Mouse (Mus musculus): ENCODE measurements around the gene Pank3. TPM values are rescaled to one million over a fixed set of nuclear protein-coding genes. Genes with fewer than 3 reads are reported as not detected.

The Pank3 gene
- total and polyA plus RNA-seq, 3 experiments = 12.0 to 20.7 (median 19.6) TPM

DNA sequence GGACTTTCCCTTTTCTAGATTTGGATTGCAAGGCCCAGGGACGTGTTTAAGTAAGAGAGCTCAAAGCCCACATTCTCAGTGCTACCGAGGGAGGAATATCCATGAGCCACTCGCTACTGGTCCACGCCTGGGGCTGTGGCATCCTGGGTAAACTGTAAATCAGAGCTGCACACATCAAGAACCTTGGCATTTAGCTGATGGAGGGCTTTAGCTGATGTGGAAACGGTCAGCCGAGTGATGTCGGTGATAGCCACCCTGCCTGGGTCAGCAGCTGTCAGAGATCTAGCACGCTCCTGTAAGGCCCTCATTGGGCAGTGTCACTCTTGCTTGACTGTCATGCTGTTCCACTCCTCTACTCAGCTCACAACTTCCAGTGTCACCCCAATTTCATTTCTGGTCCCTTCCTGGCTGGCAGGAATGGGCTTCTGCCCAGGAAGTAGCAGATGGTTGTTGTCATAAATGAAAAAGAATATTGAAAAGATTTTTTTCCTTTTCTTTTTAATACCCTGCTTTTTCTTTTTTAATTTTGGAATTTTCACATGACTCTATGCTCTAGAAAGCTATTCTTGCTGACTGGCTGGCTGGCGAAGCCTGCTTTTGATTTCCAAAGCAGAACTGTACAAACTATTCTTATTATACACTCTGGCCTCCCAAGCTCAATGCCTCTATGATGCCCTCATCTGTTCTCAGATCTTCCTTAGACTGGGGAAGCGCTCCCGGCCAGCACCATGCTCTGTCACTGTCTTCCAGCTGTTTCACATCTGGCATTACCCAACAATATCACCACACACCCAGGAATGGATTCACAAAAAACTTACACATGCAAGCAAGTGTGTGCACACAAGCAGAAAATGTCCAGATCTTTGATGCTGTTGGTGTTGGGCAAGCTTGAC, 12.6 kb upstream of the Pank3 start:
- H3K36me3 ChIP-seq (ENCODE audit: control insufficient read depth in 1 of 2, insufficient read depth in 2 of 2, low read length in 2 of 2) = no peaks in the 10 kb centered on the region
- peaks cover 13% of the 10 kb centered on the region in 2 experiments for H3K27me3 ChIP-seq (ENCODE audit: control insufficient read depth in 1 of 2, insufficient read depth in 2 of 2, low read length in 2 of 2)
- H3K9me3 ChIP-seq (replicated peaks; ENCODE audit: insufficient read depth, low read length) = no peaks in the 10 kb centered on the region
- H3K4me1 ChIP-seq (ENCODE audit: control insufficient read depth in 1 of 2, insufficient read depth in 2 of 2, low read length in 2 of 2) = no peaks in the 10 kb centered on the region
- H3K27ac ChIP-seq (ENCODE audit: control insufficient read depth, low read depth, low read length) = no peak overlapping the region
- no peak for DNase-seq (ENCODE audit: low read depth, low spot score)
- no peak overlapping the region for H3K9ac ChIP-seq (ENCODE audit: control insufficient read depth, low read depth, low read length, poor library complexity, severe bottlenecking)
- no peaks in the 10 kb centered on the region for H3K79me2 ChIP-seq (ENCODE audit: control insufficient read depth, insufficient read depth, low read length, poor library complexity)
- no peak overlapping the region for H3K4me3 ChIP-seq (ENCODE audit: control insufficient read depth in 1 of 2, insufficient read depth in 1 of 2, low read depth in 2 of 2, low read length in 2 of 2)
- no peak for TF ChIP-seq KAT2A (conservative IDR thresholded peaks at IDR 0.05; ENCODE audit: low read depth, low read length)
- no peak for TF ChIP-seq NRF1 (IDR thresholded peaks at IDR 0.05; ENCODE audit: insufficient read depth, low read depth, low read length, poor library complexity, severe bottlenecking)
- no peak for TF ChIP-seq MEF2A (IDR thresholded peaks at IDR 0.05; ENCODE audit: extremely low read depth, insufficient replicate concordance, low read depth, low read length, poor library complexity, severe bottlenecking)
- TF ChIP-seq USF2 (IDR thresholded peaks at IDR 0.05; ENCODE audit: borderline replicate concordance in 1 of 2, insufficient read depth in 1 of 2, low read depth in 1 of 2, low read length in 2 of 2) = no peak
- no peak for TF ChIP-seq ZKSCAN1 (IDR thresholded peaks at IDR 0.05; ENCODE audit: low read depth, low read length)
- TF ChIP-seq RCOR1 (IDR thresholded peaks at IDR 0.05; ENCODE audit: low read depth, low read length) = no peak
- no peak for TF ChIP-seq ZMIZ1 (IDR thresholded peaks at IDR 0.05; ENCODE audit: low read depth, low read length)
- TF ChIP-seq ZC3H11A (IDR thresholded peaks at IDR 0.05; ENCODE audit: low read depth, low read length) = no peak
- no peak for TF ChIP-seq UBTF (IDR thresholded peaks at IDR 0.05; ENCODE audit: borderline replicate concordance, insufficient read depth, low read depth, low read length)
- no peak for TF ChIP-seq MAX (IDR thresholded peaks at IDR 0.05; ENCODE audit: low read length)
- no peak for TF ChIP-seq POLR2AphosphoS2 (IDR thresholded peaks at IDR 0.05; ENCODE audit: low read length)
- TF ChIP-seq ELF1 (IDR thresholded peaks at IDR 0.05; ENCODE audit: low read depth, low read length) = no peak

DNA sequence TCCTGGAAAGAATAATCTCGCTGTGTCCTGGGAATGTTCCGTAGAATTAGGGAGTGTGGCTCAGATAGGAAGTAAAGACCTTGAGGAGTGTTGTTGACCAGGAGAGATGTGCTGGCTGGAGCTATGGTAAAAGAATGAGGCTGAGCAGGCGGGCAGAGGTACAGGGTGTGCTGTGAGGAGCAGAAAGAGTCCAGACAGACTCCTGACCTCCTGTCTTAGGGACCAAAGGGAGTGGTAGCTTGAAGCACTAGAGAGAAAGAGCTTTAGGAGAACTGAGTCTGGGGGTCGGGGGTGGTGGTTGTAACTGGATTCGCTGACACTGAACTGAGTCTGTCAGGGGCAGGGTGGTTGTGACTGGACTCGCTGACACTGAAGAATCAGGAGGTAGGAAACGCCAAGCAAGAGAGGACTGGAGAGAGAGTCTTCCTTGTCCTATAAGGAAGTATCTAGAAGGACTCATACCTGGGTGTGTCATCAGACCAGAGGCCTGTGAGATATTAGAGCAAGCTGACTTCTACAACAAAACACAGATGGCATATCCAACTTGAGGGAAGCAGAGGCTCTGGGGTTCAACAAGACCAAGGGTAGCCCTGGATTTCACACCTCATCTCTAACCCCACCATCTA, 9.2 kb upstream of the Pank3 start:
- TF ChIP-seq ZMIZ1 (IDR thresholded peaks at IDR 0.05; ENCODE audit: low read depth, low read length) (no peak), GABPA (IDR thresholded peaks at IDR 0.05; ENCODE audit: low read depth, low read length) (no peak), ZKSCAN1 (IDR thresholded peaks at IDR 0.05; ENCODE audit: low read depth, low read length) (no peak), POLR2A (IDR thresholded peaks at IDR 0.05; ENCODE audit: control insufficient read depth in 1 of 2, insufficient read depth in 1 of 2, low read depth in 1 of 2, low read length in 2 of 2, poor library complexity in 1 of 2) (no peak), MAZ (IDR thresholded peaks at IDR 0.05; ENCODE audit: low read depth, low read length) (no peak), UBTF (IDR thresholded peaks at IDR 0.05; ENCODE audit: borderline replicate concordance, insufficient read depth, low read depth, low read length) (no peak), USF2 (IDR thresholded peaks at IDR 0.05; ENCODE audit: borderline replicate concordance in 1 of 2, insufficient read depth in 1 of 2, low read depth in 1 of 2, low read length in 2 of 2) (no peak), ZC3H11A (IDR thresholded peaks at IDR 0.05; ENCODE audit: low read depth, low read length) (no peak), SIN3A (IDR thresholded peaks at IDR 0.05; ENCODE audit: low read length) (no peak), CHD2 (IDR thresholded peaks at IDR 0.05; ENCODE audit: low read length) (no peak), CHD1 (IDR thresholded peaks at IDR 0.05; ENCODE audit: low read depth, low read length) (no peak), MYB (IDR thresholded peaks at IDR 0.05; ENCODE audit: low read depth, low read length) (no peak), POLR2AphosphoS5 (IDR thresholded peaks at IDR 0.05; ENCODE audit: borderline replicate concordance, low read depth, low read length) (no peak), JUND (IDR thresholded peaks at IDR 0.05; ENCODE audit: low read depth, low read length) (no peak)
- no peaks in the 10 kb centered on the region for H3K79me2 ChIP-seq (ENCODE audit: control insufficient read depth, insufficient read depth, low read length, poor library complexity)
- H3K27me3 ChIP-seq (ENCODE audit: control insufficient read depth in 1 of 2, insufficient read depth in 2 of 2, low read length in 2 of 2) = peaks cover 5 to 15% of the 10 kb centered on the region in 2 experiments
- no peak for DNase-seq (ENCODE audit: low read depth, low spot score)
- H3K36me3 ChIP-seq (ENCODE audit: control insufficient read depth in 1 of 2, insufficient read depth in 2 of 2, low read length in 2 of 2) = no peaks in the 10 kb centered on the region
- H3K9ac ChIP-seq (ENCODE audit: control insufficient read depth, low read depth, low read length, poor library complexity, severe bottlenecking) = no peak overlapping the region
- H3K4me1 ChIP-seq (ENCODE audit: control insufficient read depth in 1 of 2, insufficient read depth in 2 of 2, low read length in 2 of 2) = no peaks in the 10 kb centered on the region
- H3K4me3 ChIP-seq (ENCODE audit: control insufficient read depth in 1 of 2, insufficient read depth in 1 of 2, low read depth in 2 of 2, low read length in 2 of 2) = no peak overlapping the region
- H3K9me3 ChIP-seq (replicated peaks; ENCODE audit: insufficient read depth, low read length) = no peaks in the 10 kb centered on the region
- H3K27ac ChIP-seq (ENCODE audit: control insufficient read depth, low read depth, low read length) = no peak overlapping the region
